Mouse (Mus musculus): ENCODE results near the gene Mrpl19. TPM values are rescaled to one million over a fixed set of nuclear protein-coding genes. Genes with fewer than 3 reads are reported as not detected.
A peak's percentile ranks its signal among the peaks of the same experiment; 100 is the strongest.

Gene Mrpl19
- total RNA-seq, 2 experiments from 2014 or later = 25.8 to 33.0 TPM

GRCm38 (mm10) chr6:81944432-81944831 is 21.3 kb downstream of the Mrpl19 start:
- intact Hi-C loops (cut with DNase I) = no loop called here

DNA sequence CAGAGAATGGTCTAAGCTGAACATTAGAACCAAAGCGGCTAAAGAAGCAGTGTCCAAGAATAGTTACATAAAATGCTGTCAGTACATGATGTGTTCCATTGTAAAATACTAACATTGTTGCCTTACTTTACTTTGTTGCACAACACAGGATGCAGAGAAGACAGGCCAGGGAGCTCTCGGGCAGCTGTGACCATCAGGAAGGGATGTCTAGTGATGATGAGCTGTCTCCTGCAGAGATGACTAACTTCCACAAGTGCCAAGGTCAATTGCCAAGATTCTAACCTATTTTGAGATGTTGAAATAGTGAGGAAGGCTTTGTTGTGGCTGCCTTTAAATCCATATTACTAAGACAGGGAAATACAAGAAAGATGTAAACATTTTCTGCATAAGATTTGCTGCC is 22.5 kb downstream of the Mrpl19 start:
- intact Hi-C loops (cut with DNase I) = no loop called here
- DNase-seq (ENCODE audit: low spot score in 2 of 2) = no peak

More at GRCm38 (mm10) chr6:81944432-81944831, 21.3 kb downstream of the Mrpl19 start:
- no peak for DNase-seq (ENCODE audit: low spot score in 2 of 2)

- DNase-seq (ENCODE audit: low spot score in 2 of 2) = no peak
Observed at GRCm38 (mm10) chr6:81941718-81942117, 24.0 kb downstream of the Mrpl19 start.

DNA sequence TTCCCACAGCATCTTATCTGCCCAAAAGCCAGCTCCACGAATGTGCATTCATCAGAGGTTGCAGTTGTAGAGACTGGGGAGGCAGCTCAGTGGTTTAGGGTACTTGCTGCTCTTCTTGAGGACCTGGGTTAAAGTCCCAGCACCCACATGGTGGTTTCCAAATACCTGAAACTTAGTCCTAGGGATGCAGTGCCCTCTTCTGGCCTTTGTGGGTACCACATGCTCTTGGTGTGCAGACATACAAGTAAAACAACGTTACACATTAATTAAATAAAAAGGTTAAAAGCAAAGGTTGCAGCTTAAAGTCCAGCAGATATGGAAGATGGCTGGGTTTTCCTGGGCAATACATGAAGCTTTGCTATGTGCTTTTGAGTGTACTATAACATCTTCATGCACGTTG is 32.5 kb downstream of the Mrpl19 start:
- intact Hi-C loops (cut with DNase I) = no loop called here
- no peak for DNase-seq (ENCODE audit: low spot score in 2 of 2)

More at GRCm38 (mm10) chr6:81941718-81942117, 24.0 kb downstream of the Mrpl19 start:
- intact Hi-C loops (cut with DNase I) = no loop called here

GRCm38 (mm10) chr6:81929402-81929801 is 36.4 kb downstream of the Mrpl19 start:
- peak in 1 of 2 experiments; percentile 22 for DNase-seq (ENCODE audit: low spot score in 2 of 2)
- intact Hi-C loops (cut with DNase I) = no loop called here

DNA sequence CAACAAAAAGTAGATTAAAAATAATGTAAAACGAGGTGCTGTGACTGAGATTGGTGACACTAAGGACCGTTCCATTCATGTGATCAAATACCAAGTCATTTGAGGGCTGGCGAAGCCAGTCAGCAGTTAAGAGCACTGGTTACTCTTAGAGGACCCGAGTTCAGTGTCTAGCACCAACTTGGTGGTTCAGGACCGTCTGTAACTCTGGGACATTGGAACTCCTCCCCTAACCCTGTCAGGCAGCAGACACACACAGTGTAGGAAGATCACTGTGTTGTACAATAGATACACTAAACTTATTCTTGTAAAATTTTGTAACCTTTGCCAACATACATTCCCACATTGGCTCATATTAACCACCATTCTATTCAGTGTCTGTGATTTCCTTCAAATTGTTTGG is 41.5 kb downstream of the Mrpl19 start:
- intact Hi-C loops (cut with DNase I) = no loop called here
- no peak for DNase-seq (ENCODE audit: low spot score in 2 of 2)

- peak; percentile 93 to 96 for DNase-seq (ENCODE audit: low spot score in 2 of 2)
- intact Hi-C loops (cut with DNase I) = loop anchor here (2.0 kb wide), 1 partner anchor 85 kb away; no protein-coding TSS in a partner anchor
Observed at GRCm38 (mm10) chr6:81923523-81924142, 42.1 kb downstream of the Mrpl19 start, which contains the start of gene Gcfc2. TSS of gene Gcfc2 (plus strand) at chr6:81923669.

GRCm38 (mm10) chr6:81912177-81912576 is 53.6 kb downstream of the Mrpl19 start:
- peak; percentile 48 to 93 for DNase-seq (ENCODE audit: low spot score in 2 of 2)
- intact Hi-C loops (cut with DNase I) = no loop called here

GRCm38 (mm10) chr6:81911713-81912112 is 54.0 kb downstream of the Mrpl19 start:
- intact Hi-C loops (cut with DNase I) = no loop called here
- DNase-seq (ENCODE audit: low spot score in 2 of 2) = peak in 1 of 2 experiments; percentile 9

- peak in 1 of 2 experiments; percentile 61 for DNase-seq (ENCODE audit: low spot score in 2 of 2)
- intact Hi-C loops (cut with DNase I) = no loop called here
Observed at GRCm38 (mm10) chr6:81911244-81911643, 54.5 kb downstream of the Mrpl19 start.

DNA sequence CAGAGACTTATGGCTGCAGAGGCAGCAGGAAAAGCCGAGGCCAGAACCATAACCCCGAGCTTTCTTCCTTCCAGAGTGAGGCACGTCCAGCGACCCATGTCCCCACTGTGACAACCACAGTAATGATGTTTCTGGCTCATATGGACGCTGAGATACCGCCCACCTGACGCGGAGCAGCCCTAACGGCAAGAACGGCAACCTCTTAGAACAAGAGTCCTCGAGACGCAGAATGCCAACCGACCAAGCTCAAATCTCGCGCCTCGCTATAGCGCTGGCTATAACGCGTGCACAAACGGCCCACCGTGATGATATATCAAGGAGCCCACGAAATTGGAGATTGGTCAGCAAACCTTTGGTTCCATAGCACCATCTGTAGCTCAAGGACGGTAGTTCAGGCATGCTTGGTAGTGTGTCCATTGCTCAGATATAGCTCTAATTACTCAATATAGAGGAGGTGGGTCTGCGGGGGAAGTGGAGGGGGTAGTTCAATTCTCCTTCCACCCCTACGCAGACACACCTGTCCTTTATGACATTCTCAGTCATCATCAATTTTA is 55.4 kb downstream of the Mrpl19 start:
- intact Hi-C loops (cut with DNase I) = no loop called here
- DNase-seq (ENCODE audit: low spot score in 2 of 2) = no peak

Other genes with a start within 250 kb of the Mrpl19 start
- 10 to 100 TPM in 1 of 2 experiments, 1 to 10 TPM in 1; 8.7 to 10.7 TPM for gene Gcfc2, start 42.3 kb downstream of the Mrpl19 start, total RNA-seq (2021)
- gene Eva1a, start 75.1 kb upstream of the Mrpl19 start, total RNA-seq (2021) = 10 to 100 TPM; 11.4 to 15.3 TPM